Mouse (Mus musculus) left cerebral cortex, adult 2 months (tissue): ENCODE data around the gene Pigg. TPM values are rescaled to one million over a fixed set of nuclear protein-coding genes. Genes with fewer than 3 reads are reported as not detected.
A peak's percentile ranks its signal among the peaks of the same experiment; 100 is the strongest.
"Not testable (repeated sequence)": the region's sequence is repeated elsewhere in the genome, so short reads cannot be mapped to it uniquely, and the experiment has no call there.

ENCODE experiments used
- DNase-seq, 2 experiments: peaks; one replicate each; pipeline ENCODE4 v3.0.0; 2021 to 2022; ENCODE audit warnings: low spot score in 2 of 2, mixed read lengths in 1 of 2; ENCODE audit errors: extremely low spot score in 1 of 2
- H3K27ac ChIP-seq: fragments of 200-600 bp; 2 replicates; pipeline ENCODE4 v1.8.1; 2022
- H3K4me3 ChIP-seq: fragments of 200-600 bp; 2 replicates; pipeline ENCODE4 v1.8.1; 2022
- CTCF ChIP-seq: fragments of 200-600 bp; IDR thresholded peaks from 2 replicates; pipeline ENCODE4 v1.8.1; 2022; ENCODE audit warnings: antibody characterized with exemption, mild to moderate bottlenecking, moderate library complexity
- intact Hi-C: fragments of 180-260 bp; cut with DNase I; formaldehyde crosslinking; loops from one replicate; pipeline ENCODE4 v1.15.1; 2025
- long read RNA-seq, 2 experiments: library from polyadenylated mRNA; stranded (forward); transcript quantifications; one replicate each; pipeline ENCODE4 v2.0.0; 2021; ENCODE audit warnings: borderline mapping rate in 2 of 2
- total RNA-seq, 2 experiments: library from RNA; stranded (reverse); gene quantifications; 2 replicates each; pipeline ENCODE4 v1.2.3; 2021

The Pigg gene
- 10 to 100 TPM; 13.1 to 14.1 TPM for total RNA-seq
- long read RNA-seq, experiment 1, full-length matches to known transcripts, result 7 of 33 reads
- long read RNA-seq, experiment 1, partial matches to known transcripts, result 1 of 33 reads
- long read RNA-seq, experiment 1, other reads (novel, unspliced or antisense), result 25 of 33 reads
- long read RNA-seq, experiment 2, full-length matches to known transcripts, result 10 of 37 reads
- long read RNA-seq, experiment 2, partial matches to known transcripts, result 1 of 37 reads
- long read RNA-seq, experiment 2, other reads (novel, unspliced or antisense), result 26 of 37 reads

DNA sequence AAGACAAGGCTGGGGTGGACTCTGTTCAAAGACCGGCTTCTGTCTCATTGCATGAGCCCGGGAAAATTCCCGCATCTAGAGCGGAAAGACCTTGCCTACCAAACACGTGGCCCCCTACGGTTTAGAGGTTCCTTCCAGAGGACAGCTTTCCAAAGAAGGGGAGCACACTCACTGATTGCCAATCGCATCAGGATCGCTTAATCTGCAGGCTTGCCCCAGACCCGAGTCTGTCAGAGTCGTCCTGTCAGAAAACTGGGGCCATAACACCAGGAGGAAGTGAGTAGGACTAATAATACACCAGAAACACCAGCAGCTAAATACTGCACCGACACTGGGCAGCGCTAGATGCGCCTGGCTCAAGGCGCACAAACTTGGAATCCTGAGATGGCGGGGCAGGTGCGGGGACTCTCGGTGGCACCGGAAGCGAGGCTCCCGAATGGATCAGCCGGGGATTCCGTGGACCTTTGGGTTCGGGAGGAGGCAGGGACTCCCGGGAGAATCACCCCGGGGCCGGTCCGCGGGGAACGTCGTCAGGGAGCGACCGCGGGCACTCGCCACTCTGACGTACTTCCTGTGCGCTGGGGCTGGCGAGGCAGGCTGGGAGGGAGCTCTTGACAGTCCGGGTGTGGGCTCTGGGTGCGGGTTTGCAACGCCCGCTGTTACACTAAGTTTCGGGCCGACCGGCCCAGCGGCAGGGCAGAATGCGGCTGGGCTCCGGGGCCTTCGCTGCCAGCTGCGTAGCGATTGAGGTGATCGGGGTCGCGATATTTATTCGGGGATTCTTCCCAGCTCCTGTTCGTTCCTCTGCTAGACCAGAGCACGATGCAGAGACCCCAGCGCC is at the start of gene Pigg:
Pigg (plus strand) TSS at position 386 of the 841 bp plus-strand sequence.
- peak within 1 kb of the TSS; percentile 91 for H3K4me3 ChIP-seq
- no peak; the same call in 1 of the 2 replicates for TF ChIP-seq CTCF
- H3K27ac ChIP-seq, result peak within 1 kb of the TSS; percentile 81
- DNase-seq, result peak; percentile 92 to 97
- intact Hi-C loops, result loop anchor here (1.0 to 2.0 kb wide), 3 partner anchors 44 to 180 kb away; partner anchors contain the start of genes Atp5k, Ccdc18, Dr1 and Tmed5

DNA sequence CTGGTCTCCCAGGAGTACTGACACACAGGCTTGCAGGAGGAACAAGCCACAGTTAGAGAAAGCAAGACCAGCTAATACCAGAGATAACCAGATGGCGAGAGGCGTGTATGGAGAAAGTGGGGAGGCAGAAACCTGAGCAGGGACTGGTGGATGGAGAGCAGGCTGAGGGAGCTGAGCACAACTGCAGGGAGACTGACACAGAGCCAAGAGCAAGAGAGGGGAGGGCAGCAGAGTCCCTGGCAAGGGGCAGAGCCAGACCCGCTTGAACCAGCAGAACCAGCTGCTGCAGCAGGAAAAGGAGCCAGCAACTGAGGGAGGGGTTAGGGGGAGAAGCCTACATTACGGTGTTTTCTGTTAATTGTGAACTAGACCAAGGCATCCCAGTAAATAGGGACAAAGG is 49.7 kb upstream of the Pigg start:
- Histone ChIP-seq H3K4me3 (no peak overlapping the region), H3K27ac (no peak overlapping the region)
- peak in 1 of 2 experiments; percentile 17 for DNase-seq
- no peak for TF ChIP-seq CTCF
- intact Hi-C loops, result loop anchor here (10.0 kb wide), 2 partner anchors 198 to 358 kb away; partner anchors contain the start of genes Mtf2 and Rpl5

DNA sequence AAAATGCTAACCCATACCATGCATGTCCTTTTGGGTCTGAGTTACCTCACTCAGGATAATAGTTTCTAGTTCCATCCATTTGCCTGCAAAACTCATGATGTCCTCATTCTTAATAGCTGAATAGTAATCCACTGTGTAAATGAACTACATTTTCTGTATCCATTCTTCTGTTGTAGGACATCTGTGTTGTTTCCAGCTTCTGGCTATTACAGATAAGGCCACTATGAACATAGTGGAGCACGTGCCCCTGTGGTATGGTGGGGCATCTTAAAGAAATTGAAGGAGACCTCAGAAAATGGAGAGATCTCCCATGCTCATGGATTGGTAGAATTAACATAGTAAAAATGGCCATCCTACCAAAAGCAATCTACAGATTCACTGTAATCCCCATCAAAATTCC is 48.6 kb upstream of the Pigg start:
- not testable (repeated sequence) for H3K27ac ChIP-seq, H3K4me3 ChIP-seq, DNase-seq
- intact Hi-C loops, result loop anchor here (10.0 kb wide), 2 partner anchors 199 to 359 kb away; partner anchors contain the start of genes Mtf2 and Rpl5

DNA sequence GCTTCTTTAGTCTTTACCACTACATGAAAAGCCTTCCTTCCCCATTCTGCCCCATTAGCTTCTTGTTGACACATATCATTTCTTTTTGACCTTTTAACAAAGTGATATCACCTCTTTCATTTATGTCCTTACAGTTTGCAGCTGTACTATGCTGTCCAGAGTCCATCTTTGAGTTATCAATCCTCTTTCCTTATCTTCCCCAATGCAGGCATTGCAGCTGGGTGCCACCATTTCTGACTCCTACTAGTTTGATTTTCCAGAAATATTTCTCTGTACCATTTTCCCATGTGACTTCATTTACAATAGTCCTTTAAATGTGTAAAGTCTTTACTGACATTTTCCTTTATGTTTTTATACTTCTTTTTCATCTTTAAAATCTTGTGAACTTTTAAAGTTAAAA is 45.4 kb upstream of the Pigg start:
- intact Hi-C loops, result loop anchor here (10.0 kb wide), 2 partner anchors 202 to 362 kb away; partner anchors contain the start of genes Mtf2 and Rpl5
- Histone ChIP-seq H3K4me3 (no peak overlapping the region), H3K27ac (no peak overlapping the region)
- no peak for DNase-seq
- TF ChIP-seq CTCF, result no peak

DNA sequence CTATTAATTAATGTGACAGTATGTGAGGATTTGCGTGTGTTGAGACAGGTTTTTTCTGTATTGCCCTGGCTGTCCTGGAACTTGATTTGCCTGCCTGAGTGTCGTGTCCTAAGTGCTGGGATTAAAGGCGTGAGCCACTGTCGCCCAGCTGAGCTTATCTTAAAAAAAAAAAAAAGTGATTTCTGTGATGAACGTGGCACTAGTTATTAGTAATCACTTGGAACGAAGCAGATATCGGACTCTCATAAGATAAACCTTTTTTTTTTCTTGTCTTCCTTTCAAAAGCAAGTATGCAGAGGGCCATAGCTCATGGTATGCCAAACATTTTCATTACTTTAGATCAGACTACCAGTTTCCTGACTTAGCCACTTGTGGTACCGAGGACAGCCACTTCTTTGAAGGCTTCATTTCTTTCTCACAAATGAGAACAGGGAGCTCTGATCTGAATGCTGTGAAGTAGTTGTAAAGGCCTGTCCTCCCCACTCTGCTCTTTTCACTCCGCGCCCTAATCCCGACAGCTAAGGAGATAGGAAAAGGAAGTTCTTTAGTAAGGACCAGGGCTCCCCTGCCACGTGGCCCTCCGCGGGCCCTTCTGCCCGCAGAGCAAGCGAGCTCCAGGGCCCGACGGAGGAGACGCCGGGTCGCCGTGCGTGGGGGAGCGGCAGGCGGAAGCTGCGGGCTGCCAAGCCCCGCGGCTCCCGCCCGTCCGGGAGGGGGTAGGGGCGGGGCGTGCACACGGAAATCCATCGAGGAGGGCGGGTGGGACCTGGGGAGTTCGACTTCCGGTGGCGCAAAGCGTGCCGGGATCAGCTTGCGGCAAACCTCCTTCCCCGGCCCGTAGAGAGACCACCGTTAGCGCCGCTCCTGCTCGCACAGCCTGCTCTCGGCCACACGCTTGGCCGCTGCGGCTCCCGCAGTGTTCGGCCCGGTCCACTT is 44.0 kb upstream of the Pigg start, which contains the start of gene Dr1:
Dr1 (plus strand) TSS at position 771 of the 936 bp plus-strand sequence.
- H3K27ac ChIP-seq, result peak within 1 kb of the TSS; percentile 95
- intact Hi-C loops, result loop anchor here (2.0 to 10.0 kb wide), 4 partner anchors 44 to 364 kb away; partner anchors contain the start of genes Ccdc18, Mtf2, Pigg and Rpl5
- peak within 1 kb of the TSS; percentile 61 for H3K4me3 ChIP-seq
- DNase-seq, result peak; percentile 86 to 87
- no peak for TF ChIP-seq CTCF

DNA sequence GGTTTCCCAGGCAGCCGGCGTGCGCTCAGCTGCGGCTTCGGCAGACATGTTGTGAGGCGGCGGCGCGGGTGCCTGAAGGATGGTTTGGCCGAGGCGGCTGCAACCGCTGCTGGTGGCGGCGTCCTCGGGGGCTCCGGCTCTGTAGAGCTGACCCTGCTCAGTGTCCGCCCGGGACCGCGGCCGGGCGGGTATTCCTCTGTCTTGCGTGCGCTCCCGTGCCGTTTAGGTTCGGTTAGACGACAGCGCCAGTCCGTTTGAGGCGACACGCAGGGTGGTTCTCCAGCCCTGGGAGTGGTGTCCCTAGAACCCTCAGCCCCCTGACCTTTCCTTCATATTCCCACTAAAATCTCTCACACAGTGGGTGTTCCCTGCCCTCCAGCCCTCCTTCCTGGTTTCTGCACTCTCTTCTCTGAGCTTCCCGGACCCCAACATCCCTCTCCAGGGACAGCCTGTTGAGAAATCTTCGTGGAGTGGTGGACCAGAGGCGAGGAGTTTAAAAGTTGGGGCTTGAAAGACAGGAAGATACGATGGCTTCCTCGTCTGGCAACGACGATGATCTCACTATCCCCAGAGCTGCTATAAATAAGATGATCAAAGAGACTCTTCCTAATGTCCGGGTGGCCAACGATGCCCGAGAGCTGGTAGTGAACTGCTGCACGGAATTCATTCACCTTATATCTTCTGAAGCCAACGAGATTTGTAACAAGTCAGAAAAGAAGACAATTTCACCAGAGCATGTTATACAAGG is 43.2 kb upstream of the Pigg start:
- H3K27ac ChIP-seq, result peak overlapping the region; percentile 95
- H3K4me3 ChIP-seq, result peak overlapping the region; percentile 61
- intact Hi-C loops, result loop anchor here (2.0 to 10.0 kb wide), 4 partner anchors 44 to 364 kb away; partner anchors contain the start of genes Ccdc18, Mtf2, Pigg and Rpl5
- peak in 1 of 2 experiments; percentile 8 for DNase-seq
- no peak for TF ChIP-seq CTCF

DNA sequence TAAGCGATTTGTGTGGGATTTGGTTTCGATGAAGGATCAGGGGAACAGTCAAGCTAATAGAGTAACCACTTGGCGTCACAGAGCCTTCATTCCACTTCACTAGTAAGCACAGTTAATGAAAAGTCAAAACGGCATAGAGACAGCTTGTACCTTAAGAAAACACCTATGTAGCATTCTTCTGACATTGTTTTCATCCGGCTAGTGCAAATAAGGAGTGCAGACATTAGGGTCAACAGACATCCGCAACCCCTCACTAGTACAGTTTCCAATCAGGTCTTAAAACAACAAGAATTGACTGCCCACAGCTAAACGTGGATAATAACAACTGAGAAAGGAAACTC is 42.6 kb upstream of the Pigg start:
- intact Hi-C loops, result loop anchor here (2.0 to 10.0 kb wide), 4 partner anchors 43 to 365 kb away; partner anchors contain the start of genes Ccdc18, Mtf2, Pigg and Rpl5
- no peak for DNase-seq
- no peak for TF ChIP-seq CTCF
- H3K4me3 ChIP-seq, result peak overlapping the region; percentile 61
- no peak overlapping the region for H3K27ac ChIP-seq

DNA sequence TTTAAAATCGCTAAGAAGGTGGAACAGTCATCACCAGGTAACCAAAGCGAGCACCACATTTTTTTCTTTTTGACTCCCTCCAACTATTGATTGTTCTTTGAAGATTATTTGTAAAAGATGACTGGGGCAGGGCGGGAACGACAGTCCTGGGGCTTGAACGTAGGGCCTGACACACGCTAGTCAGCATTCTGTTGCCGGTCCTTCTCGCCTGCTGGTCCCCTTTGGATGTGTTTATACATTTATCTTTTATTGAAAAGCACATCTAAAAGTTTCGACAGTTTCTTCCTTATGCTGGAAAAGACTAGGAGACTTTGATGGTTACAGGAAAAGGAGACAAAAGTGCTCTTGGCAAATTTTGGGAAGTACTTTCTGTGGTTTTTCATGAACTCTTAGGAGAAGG is 42.0 kb upstream of the Pigg start:
- no peak for DNase-seq
- Histone ChIP-seq H3K27ac (no peak overlapping the region), H3K4me3 (peak overlapping the region; percentile 61)
- TF ChIP-seq CTCF, result no peak
- intact Hi-C loops, result no loop called here

DNA sequence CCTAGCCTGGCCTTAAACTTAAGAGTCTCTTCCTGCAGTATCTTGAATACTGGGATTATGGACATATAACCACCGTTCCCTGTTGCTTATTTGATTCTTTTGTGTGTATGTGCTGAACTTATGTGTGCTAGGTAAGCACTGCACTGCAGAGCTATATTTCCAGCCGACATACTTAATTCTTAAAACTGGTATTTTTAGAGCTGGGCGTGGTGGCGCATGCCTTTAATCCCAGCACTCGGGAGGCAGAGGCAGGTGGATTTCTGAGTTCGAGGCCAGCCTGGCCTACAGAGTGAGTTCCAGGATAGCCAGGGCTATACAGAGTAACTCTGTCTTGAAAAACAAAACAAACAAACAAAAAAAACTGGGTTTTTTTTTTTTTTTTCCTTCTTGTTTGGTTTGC is 41.1 kb upstream of the Pigg start:
- intact Hi-C loops, DNase-seq, H3K27ac ChIP-seq: not testable (repeated sequence)
- peak overlapping the region; percentile 61 for H3K4me3 ChIP-seq

DNA sequence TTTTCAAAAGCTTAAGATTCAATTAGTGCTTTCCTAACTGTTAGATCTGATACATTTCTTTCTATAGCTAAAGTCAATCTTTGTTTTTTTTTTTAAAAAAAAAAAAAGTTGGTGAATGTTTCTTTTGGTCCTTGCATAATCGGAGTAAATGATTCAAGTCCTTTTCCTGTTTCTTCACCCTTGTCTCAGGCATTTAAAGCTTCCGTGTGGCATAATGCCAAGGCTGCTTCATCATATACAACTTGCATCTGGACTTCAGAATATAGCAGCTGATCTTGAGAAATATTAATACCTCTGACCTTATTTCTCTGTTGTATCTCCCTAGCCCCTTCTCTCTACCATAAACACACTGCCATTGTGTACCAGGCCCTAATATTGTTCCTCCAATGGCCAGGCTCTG is 25.5 kb upstream of the Pigg start:
- intact Hi-C loops, result no loop called here
- TF ChIP-seq CTCF, result no peak
- Histone ChIP-seq H3K27ac (no peak overlapping the region), H3K4me3 (no peak overlapping the region)
- no peak for DNase-seq

DNA sequence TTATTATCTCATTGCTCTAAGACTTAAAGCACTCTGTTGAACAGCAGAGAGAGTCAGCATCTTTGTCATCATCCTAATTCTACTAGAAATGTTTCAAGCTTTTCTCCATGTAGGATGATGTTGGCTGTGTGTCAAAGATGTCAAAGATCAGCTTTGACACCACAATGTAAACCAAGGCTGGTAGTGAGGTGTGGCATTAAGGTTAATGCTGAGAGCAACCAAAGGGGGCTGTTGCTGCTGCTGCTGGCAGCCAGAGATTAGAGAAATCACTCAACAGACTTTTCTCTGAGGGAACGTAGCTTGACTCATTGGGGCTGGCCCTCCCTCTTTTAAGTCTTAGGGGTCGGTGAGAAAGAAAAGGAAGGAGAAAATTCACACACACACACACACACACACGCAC is 10.8 kb upstream of the Pigg start:
- no peak for DNase-seq
- intact Hi-C loops, result no loop called here
- no peak for TF ChIP-seq CTCF
- Histone ChIP-seq H3K4me3 (no peak overlapping the region), H3K27ac (no peak overlapping the region)
